Mouse (Mus musculus) kidney, adult 2 months (tissue): ENCODE data around the gene Myocd. TPM values are rescaled to one million over a fixed set of nuclear protein-coding genes. Genes with fewer than 3 reads are reported as not detected.

Source experiments
- DNase-seq: peaks from one replicate; pipeline ENCODE4 v3.0.0; 2021
- H3K27ac ChIP-seq: fragments of 200-500 bp; 2 replicates; pipeline ENCODE4 v1.5.1; 2012; ENCODE audit warnings: low read depth, low read length, control low read depth, inconsistent platforms; ENCODE audit not compliant: insufficient read depth
- H3K27me3 ChIP-seq: fragments of 200-500 bp; replicated peaks from 2 replicates; pipeline ENCODE4 v1.6.1; 2012; ENCODE audit warnings: mild to moderate bottlenecking, moderate library complexity, low read length, inconsistent platforms; ENCODE audit not compliant: control insufficient read depth, insufficient read depth
- H3K36me3 ChIP-seq: fragments of 200-500 bp; 2 replicates; pipeline ENCODE4 v1.6.1; 2012; ENCODE audit warnings: mild to moderate bottlenecking, moderate library complexity, low read length, inconsistent platforms; ENCODE audit not compliant: control insufficient read depth, insufficient read depth
- H3K4me1 ChIP-seq: fragments of 200-500 bp; 2 replicates; pipeline ENCODE4 v1.6.1; 2011; ENCODE audit warnings: low read length; ENCODE audit not compliant: control insufficient read depth, insufficient read depth
- H3K4me3 ChIP-seq: fragments of 200-500 bp; 2 replicates; pipeline ENCODE4 v1.5.1; 2011; ENCODE audit warnings: mild to moderate bottlenecking, low read depth, low read length, control low read depth; ENCODE audit not compliant: insufficient read depth
- CTCF ChIP-seq: fragments of 200-500 bp; conservative IDR thresholded peaks from 2 replicates; pipeline ENCODE4 v1.5.1; 2011; ENCODE audit warnings: low read depth, mild to moderate bottlenecking, control low read depth, low read length, moderate library complexity, mixed read lengths; ENCODE audit not compliant: insufficient read depth, insufficient read length
- POLR2A ChIP-seq: fragments of 200-500 bp; IDR thresholded peaks from one replicate; pipeline ENCODE4 v1.6.1; 2011; ENCODE audit warnings: low read depth, low read length, control low read depth
- WGBS: fragments of 180-500 bp; shearing (Covaris S2); methylation state at CpG from one replicate; pipeline ENCODE4 v1.1.7; 2018; 5-methylcytosine and 5-hydroxymethylcytosine counted together
- polyA plus RNA-seq: library from polyadenylated mRNA; depleted of rRNA; stranded (reverse); fragments of >200 nt; gene quantifications from 2 replicates; pipeline ENCODE4 v1.2.3, GENCODE M21; 2012

The Myocd gene
- polyA plus RNA-seq, 1 experiment: 0.34 TPM

DNA sequence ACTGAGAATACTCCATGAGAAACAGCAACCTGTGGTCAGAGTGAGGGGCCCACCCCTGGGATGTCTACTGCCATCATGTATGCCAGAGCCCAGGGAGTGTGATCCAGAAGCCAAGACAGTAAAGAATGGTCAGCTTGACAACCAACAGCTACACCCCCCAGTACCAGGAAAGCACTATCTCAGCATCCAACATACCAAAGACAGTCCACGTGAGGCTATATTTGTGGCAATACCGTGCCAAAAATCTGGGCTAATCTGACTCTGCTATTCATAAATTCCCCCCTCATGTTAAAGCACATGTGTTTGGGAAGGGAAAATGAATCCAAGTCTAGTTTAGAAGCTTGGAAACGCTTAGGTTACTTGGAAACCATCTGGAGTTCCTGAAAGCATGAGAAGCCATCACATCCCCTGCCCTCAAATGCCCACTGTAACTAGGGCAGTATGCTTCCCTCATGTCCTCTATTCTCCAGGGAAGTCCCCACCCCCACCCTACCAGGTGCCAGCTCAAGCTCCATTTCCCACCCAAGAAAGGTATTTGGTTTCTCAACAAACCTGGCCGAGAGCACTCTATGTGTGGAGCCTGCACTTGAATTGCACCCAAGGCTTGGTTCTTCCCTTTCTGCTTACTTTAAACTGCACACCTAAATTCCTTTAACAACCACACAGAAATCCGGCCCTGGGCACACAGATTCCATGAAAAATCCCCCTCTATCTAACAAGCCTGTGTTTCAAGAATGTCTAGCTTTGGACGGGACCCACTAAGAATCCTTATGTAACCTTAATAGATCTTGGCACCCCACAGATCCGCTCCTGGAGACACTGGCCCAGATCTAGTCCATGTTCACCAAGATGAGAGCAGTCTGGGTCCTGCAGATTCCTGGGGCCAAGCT lies 108.6 kb downstream of the Myocd start:
- TF ChIP-seq CTCF: no peak
- no peak for TF ChIP-seq POLR2A
- no peaks in the 10 kb centered on the region for H3K27me3 ChIP-seq
- 70% methylated on average over 7 of the region's 7 CpGs for WGBS
- no peak overlapping the region for H3K27ac ChIP-seq
- no peaks in the 10 kb centered on the region for H3K4me1 ChIP-seq
- no peak for DNase-seq
- no peaks in the 10 kb centered on the region for H3K36me3 ChIP-seq
- H3K4me3 ChIP-seq: peak overlapping the region; percentile 85; the same call in 1 of the 2 replicates

DNA sequence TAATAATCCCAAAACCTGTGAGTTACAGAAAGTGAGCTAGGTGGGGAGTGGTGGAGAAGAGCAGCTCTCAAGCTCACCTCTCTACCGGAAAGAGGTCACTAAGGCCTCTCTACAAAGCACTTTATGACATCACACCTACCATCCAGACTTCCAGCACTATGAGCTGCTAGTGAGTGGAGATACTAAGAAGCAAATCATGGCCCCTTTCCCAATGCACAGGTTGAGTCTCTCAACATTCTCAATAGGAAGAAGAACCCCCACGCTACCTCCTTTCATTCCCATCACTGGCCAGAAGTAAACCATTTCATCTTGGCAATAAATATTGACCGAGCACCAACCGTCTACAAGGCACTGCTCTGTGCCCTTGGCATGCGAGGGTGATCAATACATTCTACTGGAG lies 110.0 kb downstream of the Myocd start, which contains the start of gene 1700086D15Rik:
Gene 1700086D15Rik (minus strand): TSS at position 101 of the 400 bp plus-strand sequence.
- 94% methylated on average over 5 of the region's 5 CpGs for WGBS
- Histone ChIP-seq H3K4me1 (no peaks in the 10 kb centered on the region), H3K36me3 (no peaks in the 10 kb centered on the region), H3K4me3 (no peak within 1 kb of the TSS), H3K27ac (no peak within 1 kb of the TSS), H3K27me3 (no peaks in the 10 kb centered on the region)
- TF ChIP-seq CTCF: no peak
- no peak for TF ChIP-seq POLR2A
- no peak for DNase-seq

GRCm38 (mm10) chr11:65158658-65158990 lies 111.2 kb downstream of the Myocd start:
- 91% methylated on average over 5 of the region's 5 CpGs for WGBS
- TF ChIP-seq POLR2A: no peak
- no peak for TF ChIP-seq CTCF
- Histone ChIP-seq H3K4me3 (no peak overlapping the region), H3K4me1 (no peaks in the 10 kb centered on the region), H3K27ac (no peak overlapping the region), H3K27me3 (no peaks in the 10 kb centered on the region), H3K36me3 (no peaks in the 10 kb centered on the region)
- no peak for DNase-seq

DNA sequence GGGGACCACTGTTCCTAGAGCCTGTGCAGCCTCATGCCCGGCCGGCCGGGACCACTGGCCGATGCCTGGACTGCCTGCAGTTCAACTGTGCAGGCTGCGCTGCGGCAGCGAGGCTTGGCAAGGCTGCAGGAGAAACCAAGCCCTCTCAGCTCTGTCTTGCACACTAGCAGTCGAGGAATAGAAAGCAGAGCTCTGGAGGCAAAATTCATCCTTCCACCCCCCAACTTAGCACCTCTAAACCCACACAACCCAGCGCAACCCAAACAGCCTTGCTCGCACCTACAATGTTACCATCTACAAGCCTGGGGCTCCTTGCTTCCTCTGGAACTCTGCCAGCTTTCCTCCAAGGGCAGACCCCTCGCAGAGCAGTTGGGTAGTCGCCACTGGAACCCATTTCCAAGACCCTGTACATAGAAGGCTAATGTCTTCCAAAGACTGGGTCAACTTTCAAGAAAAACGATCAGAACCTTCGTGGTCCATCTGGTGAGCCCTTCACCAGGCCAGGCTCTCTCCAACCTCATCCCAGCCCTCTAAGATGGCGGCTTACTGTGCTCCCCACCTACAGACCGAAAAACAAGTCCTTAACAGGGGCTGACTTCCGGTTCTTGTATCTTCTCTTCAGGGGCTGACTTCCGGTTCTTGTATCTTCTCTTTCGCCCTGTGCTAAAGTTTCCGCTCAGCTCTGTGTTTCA lies 111.7 kb downstream of the Myocd start:
- Histone ChIP-seq H3K27ac (no peak overlapping the region), H3K4me3 (no peak overlapping the region), H3K4me1 (no peaks in the 10 kb centered on the region), H3K27me3 (no peaks in the 10 kb centered on the region), H3K36me3 (no peaks in the 10 kb centered on the region)
- WGBS: 90% methylated on average over 20 of the region's 20 CpGs
- DNase-seq: no peak
- TF ChIP-seq CTCF (no peak), POLR2A (no peak)

- no peak for DNase-seq
- Histone ChIP-seq H3K4me1 (no peaks in the 10 kb centered on the region), H3K36me3 (no peaks in the 10 kb centered on the region), H3K27me3 (no peaks in the 10 kb centered on the region), H3K27ac (no peak overlapping the region), H3K4me3 (no peak overlapping the region)
- 90% methylated on average over 5 of the region's 5 CpGs for WGBS
- TF ChIP-seq POLR2A (no peak), CTCF (no peak)
Measured at GRCm38 (mm10) chr11:65153006-65153405, 116.8 kb downstream of the Myocd start.

DNA sequence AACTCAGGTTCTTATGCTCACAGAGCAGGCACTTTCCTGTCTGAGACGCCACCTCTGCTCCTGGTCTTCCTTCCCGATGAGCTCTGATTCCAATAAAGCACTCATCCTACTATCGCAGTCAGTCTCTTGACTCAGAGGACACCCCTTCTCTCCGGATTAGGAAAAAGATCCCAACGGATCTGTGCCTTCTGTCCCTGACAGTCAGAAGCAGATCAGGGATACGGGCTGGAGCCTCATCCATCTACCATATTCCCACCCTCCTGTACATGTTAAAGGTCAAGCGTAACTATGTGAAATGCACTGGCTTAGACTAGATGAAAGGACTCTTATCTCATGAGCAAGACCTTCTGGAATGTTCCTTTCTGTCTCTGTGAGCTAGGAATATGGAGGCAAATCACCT lies 121.3 kb downstream of the Myocd start:
- Histone ChIP-seq H3K27me3 (no peaks in the 10 kb centered on the region), H3K27ac (no peak overlapping the region), H3K4me1 (no peaks in the 10 kb centered on the region), H3K36me3 (no peaks in the 10 kb centered on the region), H3K4me3 (no peak overlapping the region)
- 87% methylated on average over 7 of the region's 7 CpGs for WGBS
- no peak for DNase-seq
- TF ChIP-seq POLR2A (no peak), CTCF (no peak)

DNA sequence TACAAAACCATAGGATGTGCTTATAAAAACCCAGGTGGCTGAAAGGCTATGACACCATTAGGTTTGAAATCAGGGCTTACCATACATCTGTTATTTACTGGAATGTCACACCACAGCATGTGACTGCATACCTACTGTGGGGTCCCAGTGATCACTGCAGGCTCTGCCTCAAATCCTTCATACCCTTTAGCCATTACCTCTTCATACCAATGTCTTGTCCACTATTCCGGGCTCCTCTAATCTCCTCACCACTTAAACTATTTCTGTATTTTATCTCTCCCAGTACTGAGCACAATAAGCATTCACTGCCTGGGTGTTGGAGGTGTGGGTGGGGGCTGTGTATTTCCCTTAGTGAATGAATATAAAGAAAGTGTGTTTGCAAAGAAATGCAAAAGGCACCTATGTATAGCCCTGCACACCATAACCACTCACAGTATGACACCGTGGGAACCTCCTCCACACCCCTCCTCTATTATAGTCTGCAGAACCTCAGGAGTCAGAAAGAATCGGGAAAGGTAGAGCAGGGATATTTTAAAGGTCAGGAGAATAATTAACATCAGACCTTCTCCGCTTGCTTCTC lies 126.9 kb downstream of the Myocd start:
- no peak for DNase-seq
- 73% methylated on average over 4 of the region's 4 CpGs for WGBS
- Histone ChIP-seq H3K36me3 (no peaks in the 10 kb centered on the region), H3K4me1 (no peaks in the 10 kb centered on the region), H3K27ac (no peak overlapping the region), H3K4me3 (no peak overlapping the region), H3K27me3 (no peaks in the 10 kb centered on the region)
- TF ChIP-seq CTCF (no peak), POLR2A (no peak)
